Mouse (Mus musculus) MEL (cell line): ENCODE measurements around the gene Cx3cr1. TPM values are rescaled to one million over a fixed set of nuclear protein-coding genes. Genes with fewer than 3 reads are reported as not detected.

Source experiments
- DNase-seq: peaks from one replicate; pipeline ENCODE4 v3.0.0; 2011; ENCODE audit warnings: low read depth, low spot score
- H3K27ac ChIP-seq: 2 replicates; pipeline ENCODE4 v1.5.1; 2012; ENCODE audit warnings: low read depth, mild to moderate bottlenecking, control low read depth, low read length, moderate library complexity; ENCODE audit not compliant: control insufficient read depth
- H3K27me3 ChIP-seq, 2 experiments: fragments of 150-350 bp in 1 of 2; sonication (generic) in 1 of 2; 2 replicates each; pipeline ENCODE4 v1.6.1; 2012; ENCODE audit warnings: low read length in 2 of 2, mild to moderate bottlenecking in 2 of 2, improper control_type of control experiment in 1 of 2, moderate library complexity in 1 of 2; ENCODE audit not compliant: insufficient read depth in 2 of 2, control insufficient read depth in 1 of 2
- H3K36me3 ChIP-seq, 2 experiments: 2 replicates each; pipeline ENCODE4 v1.6.1; 2012 to 2014; ENCODE audit warnings: low read length in 2 of 2, improper control_type of control experiment in 1 of 2, inconsistent platforms in 1 of 2, mild to moderate bottlenecking in 1 of 2; ENCODE audit not compliant: insufficient read depth in 2 of 2, control insufficient read depth in 1 of 2
- H3K4me1 ChIP-seq, 2 experiments: fragments of 150-350 bp in 1 of 2; sonication (generic) in 1 of 2; 2 replicates each; pipeline ENCODE4 v1.6.1; 2012; ENCODE audit warnings: low read length in 2 of 2, improper control_type of control experiment in 1 of 2, mild to moderate bottlenecking in 1 of 2; ENCODE audit not compliant: insufficient read depth in 2 of 2, control insufficient read depth in 1 of 2
- H3K4me3 ChIP-seq, 2 experiments: fragments of 150-350 bp in 1 of 2; sonication (generic) in 1 of 2; 2 replicates each; pipeline ENCODE4 v1.5.1; 2012; ENCODE audit warnings: low read depth in 2 of 2, low read length in 2 of 2, mild to moderate bottlenecking in 2 of 2, moderate library complexity in 2 of 2, control low read depth in 1 of 2, improper control_type of control experiment in 1 of 2; ENCODE audit not compliant: control insufficient read depth in 1 of 2, insufficient read depth in 1 of 2
- H3K79me2 ChIP-seq: 2 replicates; pipeline ENCODE4 v1.6.1; 2012; ENCODE audit warnings: mild to moderate bottlenecking, low read length, moderate library complexity; ENCODE audit not compliant: control insufficient read depth, poor library complexity, insufficient read depth
- H3K9ac ChIP-seq: 2 replicates; pipeline ENCODE4 v1.6.1; 2012; ENCODE audit warnings: low read depth, mild to moderate bottlenecking, control low read depth, low read length, moderate library complexity; ENCODE audit not compliant: control insufficient read depth, poor library complexity, severe bottlenecking
- H3K9me3 ChIP-seq: fragments of 150-350 bp; sonication (generic); replicated peaks from 2 replicates; pipeline ENCODE4 v1.6.1; 2012; ENCODE audit warnings: mild to moderate bottlenecking, low read length, improper control_type of control experiment, moderate library complexity; ENCODE audit not compliant: insufficient read depth
- BHLHE40 ChIP-seq: IDR thresholded peaks from 2 replicates; pipeline ENCODE4 v1.6.1; 2012; ENCODE audit warnings: low read depth, mild to moderate bottlenecking, inconsistent platforms, low read length, improper control_type of control experiment, borderline replicate concordance
- CHD1 ChIP-seq: IDR thresholded peaks from 2 replicates; pipeline ENCODE4 v1.6.1; 2012; ENCODE audit warnings: low read depth, mild to moderate bottlenecking, inconsistent platforms, low read length, improper control_type of control experiment
- CHD2 ChIP-seq: IDR thresholded peaks from 2 replicates; pipeline ENCODE4 v1.6.1; 2011; ENCODE audit warnings: low read length, improper control_type of control experiment
- CTCF ChIP-seq, 3 experiments: IDR thresholded peaks in 2 of 3; conservative IDR thresholded peaks in 1 of 3; 2 replicates each; pipeline ENCODE4 v1.5.1; 2011 to 2012; ENCODE audit warnings: low read length in 3 of 3, low read depth in 2 of 3, mild to moderate bottlenecking in 2 of 3, improper control_type of control experiment in 1 of 3, inconsistent platforms in 1 of 3, mixed read lengths in 1 of 3, moderate library complexity in 1 of 3; ENCODE audit not compliant: control insufficient read depth in 1 of 3, insufficient read depth in 1 of 3, poor library complexity in 1 of 3, severe bottlenecking in 1 of 3
- EP300 ChIP-seq, 2 experiments: IDR thresholded peaks; 2 replicates each; pipeline ENCODE4 v1.6.1; 2011; ENCODE audit warnings: improper control_type of control experiment in 2 of 2, low read length in 2 of 2, low read depth in 1 of 2, mild to moderate bottlenecking in 1 of 2
- GATA1 ChIP-seq: IDR thresholded peaks from 2 replicates; pipeline ENCODE4 v1.6.1; 2011; ENCODE audit warnings: low read depth, low read length, improper control_type of control experiment
- MAZ ChIP-seq: IDR thresholded peaks from 2 replicates; pipeline ENCODE4 v1.6.1; 2012; ENCODE audit warnings: low read depth, mild to moderate bottlenecking, inconsistent platforms, low read length, improper control_type of control experiment
- MXI1 ChIP-seq: IDR thresholded peaks from 2 replicates; pipeline ENCODE4 v1.6.1; 2011; ENCODE audit warnings: mild to moderate bottlenecking, low read depth, low read length, improper control_type of control experiment
- MYB ChIP-seq: IDR thresholded peaks from 2 replicates; pipeline ENCODE4 v1.6.1; 2011; ENCODE audit warnings: mild to moderate bottlenecking, low read depth, low read length, improper control_type of control experiment
- NRF1 ChIP-seq: IDR thresholded peaks from 2 replicates; pipeline ENCODE4 v1.6.1; 2014; ENCODE audit warnings: low read depth, mild to moderate bottlenecking, inconsistent platforms, low read length, improper control_type of control experiment, moderate library complexity; ENCODE audit not compliant: poor library complexity, insufficient read depth, severe bottlenecking
- POLR2A ChIP-seq, 2 experiments: IDR thresholded peaks; 2 replicates each; pipeline ENCODE4 v1.6.1; 2011 to 2012; ENCODE audit warnings: low read length in 2 of 2, mild to moderate bottlenecking in 2 of 2, control low read depth in 1 of 2, improper control_type of control experiment in 1 of 2, low read depth in 1 of 2, moderate library complexity in 1 of 2; ENCODE audit not compliant: control insufficient read depth in 1 of 2, insufficient read depth in 1 of 2, poor library complexity in 1 of 2
- POLR2AphosphoS5 ChIP-seq: IDR thresholded peaks from 2 replicates; pipeline ENCODE4 v1.6.1; 2012; ENCODE audit warnings: low read depth, borderline replicate concordance, mild to moderate bottlenecking, inconsistent platforms, low read length, moderate library complexity, mixed read lengths
- TCF12 ChIP-seq: IDR thresholded peaks from 2 replicates; pipeline ENCODE4 v1.6.1; 2014; ENCODE audit warnings: low read depth, mild to moderate bottlenecking, inconsistent platforms, low read length, improper control_type of control experiment, moderate library complexity
- UBTF ChIP-seq: IDR thresholded peaks from 2 replicates; pipeline ENCODE4 v1.6.1; 2012; ENCODE audit warnings: low read depth, mild to moderate bottlenecking, inconsistent platforms, low read length, improper control_type of control experiment, moderate library complexity, borderline replicate concordance; ENCODE audit not compliant: insufficient read depth
- ZC3H11A ChIP-seq: IDR thresholded peaks from 2 replicates; pipeline ENCODE4 v1.6.1; 2012; ENCODE audit warnings: low read depth, mild to moderate bottlenecking, inconsistent platforms, low read length, improper control_type of control experiment
- ZKSCAN1 ChIP-seq: IDR thresholded peaks from 2 replicates; pipeline ENCODE4 v1.6.1; 2012; ENCODE audit warnings: low read depth, mild to moderate bottlenecking, inconsistent platforms, low read length, improper control_type of control experiment, moderate library complexity
- ZNF384 ChIP-seq: IDR thresholded peaks from 2 replicates; pipeline ENCODE4 v1.6.1; 2012; ENCODE audit warnings: low read depth, mild to moderate bottlenecking, inconsistent platforms, low read length, improper control_type of control experiment
- polyA plus RNA-seq, 2 experiments: library from polyadenylated mRNA; stranded (reverse) in 1 of 2; unstranded in 1 of 2; fragments of >175 nt in 1 of 2; fragments of >200 nt in 1 of 2; gene quantifications; 2 replicates each; pipeline versions ENCODE4 v1.2.1 to v1.2.4; 2012; ENCODE audit warnings: low replicate concordance in 2 of 2, low read depth in 1 of 2; ENCODE audit not compliant: insufficient read length in 2 of 2, insufficient read depth in 1 of 2, missing spikeins in 1 of 2
- total RNA-seq: library from RNA; depleted of rRNA; stranded (reverse); fragments of 300-350 nt; gene quantifications from 2 replicates; pipeline ENCODE4 v1.2.3, GENCODE M21; 2012

Cx3cr1 gene
- total and polyA plus RNA-seq, 3 experiments: not detected

DNA sequence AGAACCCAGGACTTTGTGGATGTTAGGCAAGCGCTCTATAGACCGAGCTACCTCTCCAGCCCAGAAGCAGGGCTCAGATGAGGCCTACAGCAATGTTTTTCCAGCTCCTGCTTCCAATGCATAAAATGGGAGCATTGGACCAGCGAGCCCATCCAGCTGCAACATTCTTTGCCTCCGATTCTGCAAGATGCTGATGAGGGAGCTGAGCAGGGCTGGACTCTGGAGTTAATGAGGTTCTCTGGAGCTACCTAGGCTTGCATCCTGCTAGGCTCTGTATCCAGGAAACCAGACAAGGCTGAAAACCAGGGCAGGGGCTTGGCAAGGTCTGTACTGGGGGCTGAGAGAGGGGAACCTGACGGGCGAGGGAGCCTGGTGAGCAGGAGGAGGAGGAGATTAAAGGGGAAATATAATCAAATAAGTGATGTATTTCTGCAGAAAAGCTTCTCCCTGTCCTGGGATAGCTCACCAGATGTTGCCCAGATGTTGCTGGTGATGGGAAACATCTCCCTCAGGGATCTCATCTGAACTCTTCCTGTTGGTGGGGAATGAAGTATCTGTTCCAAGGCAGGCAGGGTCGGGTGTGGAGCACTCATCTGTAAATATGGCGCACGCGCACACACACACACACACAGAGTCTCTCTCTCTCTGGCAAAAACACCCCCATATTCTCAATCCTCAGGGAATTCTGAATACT, 83.7 kb downstream of the Cx3cr1 start:
- Histone ChIP-seq H3K36me3 (peaks cover 0 to 2% of the 10 kb centered on the region in 2 experiments; a peak in 1 of 4 replicates), H3K27me3 (no peaks in the 10 kb centered on the region), H3K9ac (no peak overlapping the region), H3K4me3 (no peak overlapping the region), H3K4me1 (peaks cover 2 to 8% of the 10 kb centered on the region in 2 experiments; a peak in 3 of 4 replicates)
- DNase-seq: no peak
- no peak for TF ChIP-seq GATA1
- TF ChIP-seq MYB: no peak
- TF ChIP-seq, all 39 proteins: peak for 0
- Histone ChIP-seq H3K27ac (no peak overlapping the region), H3K9me3 (no peaks in the 10 kb centered on the region), H3K79me2 (peaks cover 5% of the 10 kb centered on the region; the same call in 1 of the 2 replicates)

DNA sequence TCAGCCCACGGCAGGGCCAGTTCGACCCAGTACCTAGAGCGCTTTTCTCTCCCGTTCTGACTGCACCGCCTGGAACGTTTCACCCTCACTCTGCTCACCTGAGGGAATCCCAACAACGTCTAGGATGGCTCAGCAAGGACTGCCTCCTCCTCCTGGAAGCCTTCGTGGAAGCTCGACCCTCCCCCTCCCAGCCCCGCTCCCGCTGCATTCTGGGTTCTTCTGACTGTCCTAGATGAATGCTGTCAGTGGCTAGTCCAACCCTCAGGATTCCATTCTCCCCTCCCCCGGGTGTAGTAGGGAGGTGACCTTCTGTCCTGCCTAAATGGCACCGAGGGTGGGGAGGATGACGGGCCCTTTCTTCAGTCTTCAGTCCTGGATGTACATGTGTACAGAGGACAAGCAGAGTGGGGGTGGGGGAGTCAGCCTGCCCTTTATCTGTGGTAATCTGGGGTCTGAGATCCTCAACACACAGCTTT, 85.1 kb downstream of the Cx3cr1 start, which contains the start of gene Csrnp1:
Csrnp1 (minus strand) TSS at position 123 of the 476 bp plus-strand sequence.
- Histone ChIP-seq H3K9ac (peak within 1 kb of the TSS; percentile 87), H3K27me3 (no peaks in the 10 kb centered on the region), H3K27ac (no peak within 1 kb of the TSS), H3K79me2 (peaks cover 7% of the 10 kb centered on the region), H3K9me3 (no peaks in the 10 kb centered on the region), H3K4me3 (peak within 1 kb of the TSS; percentile 80 to 81), H3K36me3 (peaks cover 0 to 6% of the 10 kb centered on the region in 2 experiments; a peak in 2 of 4 replicates), H3K4me1 (peaks cover 4 to 13% of the 10 kb centered on the region in 2 experiments; a peak in 3 of 4 replicates)
- no peak for DNase-seq
- TF ChIP-seq ZNF384 (no peak), POLR2A (IDR thresholded peaks at IDR 0.05; ENCODE audit: control insufficient read depth in 1 of 2, insufficient read depth in 1 of 2, low read depth in 1 of 2, low read length in 2 of 2, poor library complexity in 1 of 2) (no peak), NRF1 (no peak), MXI1 (no peak), TCF12 (no peak), UBTF (no peak), POLR2AphosphoS5 (no peak), GATA1 (no peak), CHD2 (no peak), MAZ (no peak), ZC3H11A (no peak), BHLHE40 (no peak), ZKSCAN1 (no peak), EP300 (IDR thresholded peaks at IDR 0.05; ENCODE audit: low read depth in 1 of 2, low read length in 2 of 2) (no peak), CHD1 (no peak), CTCF (IDR thresholded peaks at IDR 0.05 in 2 of 3, conservative IDR thresholded peaks at IDR 0.05 in 1 of 3; ENCODE audit: control insufficient read depth in 1 of 3, insufficient read depth in 1 of 3, low read depth in 2 of 3, low read length in 3 of 3, poor library complexity in 1 of 3, severe bottlenecking in 1 of 3) (no peak), MYB (no peak)
